Mouse (Mus musculus): ENCODE data around the gene Rhoh. TPM values are rescaled to one million over a fixed set of nuclear protein-coding genes. Genes with fewer than 3 reads are reported as not detected.

The Rhoh gene
- polyA plus RNA-seq, 1 experiment from 2014 or later = 0.50 TPM

GRCm38 (mm10) chr5:65904476-65904875 is 43.5 kb downstream of the Rhoh start:
- Histone ChIP-seq H3K9ac (ENCODE audit: low read depth, low read length) (no peak overlapping the region), H3K9me3 (replicated peaks; ENCODE audit: low read length) (peaks cover 11% of the 10 kb centered on the region; the same call in 1 of the 2 replicates), H3K4me3 (replicated peaks; ENCODE audit: low read depth, low read length) (no peak overlapping the region), H3K27me3 (ENCODE audit: insufficient read depth, low read length) (no peaks in the 10 kb centered on the region), H3K27ac (no peak overlapping the region), H3K4me2 (ENCODE audit: low read length) (no peak overlapping the region), H3K36me3 (ENCODE audit: insufficient read depth, low read length) (no peaks in the 10 kb centered on the region), H3K4me1 (replicated peaks; ENCODE audit: insufficient read depth, low read length) (no peaks in the 10 kb centered on the region; the same call in 1 of the 2 replicates)
- WGBS = 94% methylated on average over 4 of the region's 4 CpGs
- no peak for TF ChIP-seq CTCF (IDR thresholded peaks at IDR 0.05; ENCODE audit: low read depth)
- DNase-seq (ENCODE audit: low spot score) (no peak), ATAC-seq (replicated peaks; ENCODE audit: low FRiP score, low read depth) (no peak)

GRCm38 (mm10) chr5:65908751-65909150 is 47.7 kb downstream of the Rhoh start:
- H3K4me3 ChIP-seq (replicated peaks; ENCODE audit: low read depth, low read length) = no peak overlapping the region
- H3K9me3 ChIP-seq (replicated peaks; ENCODE audit: low read length) = 0 out of 2 replicates have a peak, but pooled peaks cover 11% of the 10 kb centered on the region
- H3K27me3 ChIP-seq (ENCODE audit: insufficient read depth, low read length) = no peaks in the 10 kb centered on the region
- no peak overlapping the region for H3K9ac ChIP-seq (ENCODE audit: low read depth, low read length)
- no peaks in the 10 kb centered on the region for H3K36me3 ChIP-seq (ENCODE audit: insufficient read depth, low read length)
- H3K27ac ChIP-seq = no peak overlapping the region
- no peak overlapping the region for H3K4me2 ChIP-seq (ENCODE audit: low read length)
- no peak for TF ChIP-seq CTCF (IDR thresholded peaks at IDR 0.05; ENCODE audit: low read depth)
- no peaks in the 10 kb centered on the region for H3K4me1 ChIP-seq (replicated peaks; ENCODE audit: insufficient read depth, low read length)
- no peak for DNase-seq (ENCODE audit: low spot score)
- no peak for ATAC-seq (replicated peaks; ENCODE audit: low FRiP score, low read depth)
- WGBS = 70% methylated on average over 2 of the region's 2 CpGs

GRCm38 (mm10) chr5:65909321-65909720 is 48.3 kb downstream of the Rhoh start:
- no peak overlapping the region for H3K27ac ChIP-seq
- DNase-seq (ENCODE audit: low spot score) = no peak
- no peak overlapping the region for H3K9ac ChIP-seq (ENCODE audit: low read depth, low read length)
- 0 out of 2 replicates have a peak, but pooled peaks cover 6% of the 10 kb centered on the region for H3K9me3 ChIP-seq (replicated peaks; ENCODE audit: low read length)
- no peak overlapping the region for H3K4me2 ChIP-seq (ENCODE audit: low read length)
- 85% methylated on average over 4 of the region's 4 CpGs for WGBS
- no peak overlapping the region for H3K4me3 ChIP-seq (replicated peaks; ENCODE audit: low read depth, low read length)
- no peaks in the 10 kb centered on the region for H3K36me3 ChIP-seq (ENCODE audit: insufficient read depth, low read length)
- H3K27me3 ChIP-seq (ENCODE audit: insufficient read depth, low read length) = no peaks in the 10 kb centered on the region
- no peaks in the 10 kb centered on the region for H3K4me1 ChIP-seq (replicated peaks; ENCODE audit: insufficient read depth, low read length)
- TF ChIP-seq CTCF (IDR thresholded peaks at IDR 0.05; ENCODE audit: low read depth) = no peak
- no peak for ATAC-seq (replicated peaks; ENCODE audit: low FRiP score, low read depth)

GRCm38 (mm10) chr5:65910398-65910797 is 49.4 kb downstream of the Rhoh start:
- H3K4me3 ChIP-seq (replicated peaks; ENCODE audit: low read depth, low read length) = no peak overlapping the region
- no peak overlapping the region for H3K9ac ChIP-seq (ENCODE audit: low read depth, low read length)
- no peaks in the 10 kb centered on the region for H3K9me3 ChIP-seq (replicated peaks; ENCODE audit: low read length)
- 72% methylated on average over 4 of the region's 4 CpGs for WGBS
- no peaks in the 10 kb centered on the region for H3K27me3 ChIP-seq (ENCODE audit: insufficient read depth, low read length)
- no peak overlapping the region for H3K27ac ChIP-seq
- no peak for DNase-seq (ENCODE audit: low spot score)
- no peaks in the 10 kb centered on the region for H3K36me3 ChIP-seq (ENCODE audit: insufficient read depth, low read length)
- H3K4me2 ChIP-seq (ENCODE audit: low read length) = no peak overlapping the region
- no peaks in the 10 kb centered on the region for H3K4me1 ChIP-seq (replicated peaks; ENCODE audit: insufficient read depth, low read length)
- no peak for ATAC-seq (replicated peaks; ENCODE audit: low FRiP score, low read depth)
- TF ChIP-seq CTCF (IDR thresholded peaks at IDR 0.05; ENCODE audit: low read depth) = no peak

- no peak for ATAC-seq (replicated peaks; ENCODE audit: low FRiP score, low read depth)
- no peaks in the 10 kb centered on the region for H3K9me3 ChIP-seq (replicated peaks; ENCODE audit: low read length)
- H3K4me3 ChIP-seq (replicated peaks; ENCODE audit: low read depth, low read length) = no peak overlapping the region
- no peaks in the 10 kb centered on the region for H3K36me3 ChIP-seq (ENCODE audit: insufficient read depth, low read length)
- no peak for DNase-seq (ENCODE audit: low spot score)
- H3K27ac ChIP-seq = no peak overlapping the region
- TF ChIP-seq CTCF (IDR thresholded peaks at IDR 0.05; ENCODE audit: low read depth) = no peak
- WGBS = 73% methylated on average over 7 of the region's 7 CpGs
- H3K4me2 ChIP-seq (ENCODE audit: low read length) = no peak overlapping the region
- no peaks in the 10 kb centered on the region for H3K4me1 ChIP-seq (replicated peaks; ENCODE audit: insufficient read depth, low read length)
- no peaks in the 10 kb centered on the region for H3K27me3 ChIP-seq (ENCODE audit: insufficient read depth, low read length)
- no peak overlapping the region for H3K9ac ChIP-seq (ENCODE audit: low read depth, low read length)
Observed at GRCm38 (mm10) chr5:65911676-65912075, 50.7 kb downstream of the Rhoh start.

- Histone ChIP-seq H3K4me1 (replicated peaks; ENCODE audit: insufficient read depth, low read length) (no peaks in the 10 kb centered on the region), H3K9ac (ENCODE audit: low read depth, low read length) (no peak overlapping the region), H3K36me3 (ENCODE audit: insufficient read depth, low read length) (no peaks in the 10 kb centered on the region), H3K4me3 (replicated peaks; ENCODE audit: low read depth, low read length) (no peak overlapping the region), H3K27ac (no peak overlapping the region), H3K27me3 (ENCODE audit: insufficient read depth, low read length) (no peaks in the 10 kb centered on the region), H3K4me2 (ENCODE audit: low read length) (no peak overlapping the region), H3K9me3 (replicated peaks; ENCODE audit: low read length) (no peaks in the 10 kb centered on the region)
- no peak for TF ChIP-seq CTCF (IDR thresholded peaks at IDR 0.05; ENCODE audit: low read depth)
- ATAC-seq (replicated peaks; ENCODE audit: low FRiP score, low read depth) (no peak), DNase-seq (ENCODE audit: low spot score) (no peak)
- WGBS = 83% methylated on average over 5 of the region's 5 CpGs
Observed at GRCm38 (mm10) chr5:65912201-65912600, 51.2 kb downstream of the Rhoh start.

- Histone ChIP-seq H3K36me3 (ENCODE audit: insufficient read depth, low read length) (no peaks in the 10 kb centered on the region), H3K4me3 (replicated peaks; ENCODE audit: low read depth, low read length) (no peak overlapping the region), H3K9ac (ENCODE audit: low read depth, low read length) (no peak overlapping the region), H3K4me1 (replicated peaks; ENCODE audit: insufficient read depth, low read length) (no peaks in the 10 kb centered on the region), H3K4me2 (ENCODE audit: low read length) (no peak overlapping the region), H3K9me3 (replicated peaks; ENCODE audit: low read length) (no peaks in the 10 kb centered on the region), H3K27ac (no peak overlapping the region), H3K27me3 (ENCODE audit: insufficient read depth, low read length) (no peaks in the 10 kb centered on the region)
- WGBS = 94% methylated on average over 9 of the region's 9 CpGs
- DNase-seq (ENCODE audit: low spot score) (no peak), ATAC-seq (replicated peaks; ENCODE audit: low FRiP score, low read depth) (no peak)
- TF ChIP-seq CTCF (IDR thresholded peaks at IDR 0.05; ENCODE audit: low read depth) = no peak
Observed at GRCm38 (mm10) chr5:65913126-65913525, 52.1 kb downstream of the Rhoh start.
